Mouse (Mus musculus): ENCODE measurements around the gene Sel1l3. TPM values are rescaled to one million over a fixed set of nuclear protein-coding genes. Genes with fewer than 3 reads are reported as not detected.

Gene Sel1l3
- polyA plus RNA-seq, 1 experiment from 2014 or later = 6.9 TPM

GRCm38 (mm10) chr5:53159631-53160030, 54.1 kb downstream of the Sel1l3 start:
- Histone ChIP-seq H3K4me1 (ENCODE audit: control insufficient read depth, insufficient read depth, low read length) (no peaks in the 10 kb centered on the region), H3K36me3 (ENCODE audit: control insufficient read depth, insufficient read depth, low read length) (no peaks in the 10 kb centered on the region), H3K27ac (replicated peaks; ENCODE audit: low read depth, low read length) (no peak overlapping the region), H3K4me3 (ENCODE audit: low read depth, low read length) (no peak overlapping the region), H3K9me3 (ENCODE audit: control insufficient read depth, low read length) (no peaks in the 10 kb centered on the region), H3K9ac (ENCODE audit: low read depth, low read length) (no peak overlapping the region), H3K4me2 (ENCODE audit: low read depth, low read length) (no peak overlapping the region), H3K27me3 (replicated peaks; ENCODE audit: control insufficient read depth, insufficient read depth, low read length) (no peaks in the 10 kb centered on the region)
- ATAC-seq (ENCODE audit: low read depth) (no peak), DNase-seq (ENCODE audit: low spot score) (no peak)
- WGBS = 79% methylated on average over 4 of the region's 4 CpGs

GRCm38 (mm10) chr5:53159166-53159565, 54.6 kb downstream of the Sel1l3 start:
- no peaks in the 10 kb centered on the region for H3K9me3 ChIP-seq (ENCODE audit: control insufficient read depth, low read length)
- H3K4me3 ChIP-seq (ENCODE audit: low read depth, low read length) = no peak overlapping the region
- no peak overlapping the region for H3K27ac ChIP-seq (replicated peaks; ENCODE audit: low read depth, low read length)
- WGBS = 86% methylated on average over 3 of the region's 3 CpGs
- H3K36me3 ChIP-seq (ENCODE audit: control insufficient read depth, insufficient read depth, low read length) = no peaks in the 10 kb centered on the region
- ATAC-seq (ENCODE audit: low read depth) (no peak), DNase-seq (ENCODE audit: low spot score) (no peak)
- H3K27me3 ChIP-seq (replicated peaks; ENCODE audit: control insufficient read depth, insufficient read depth, low read length) = no peaks in the 10 kb centered on the region
- H3K9ac ChIP-seq (ENCODE audit: low read depth, low read length) = no peak overlapping the region
- no peak overlapping the region for H3K4me2 ChIP-seq (ENCODE audit: low read depth, low read length)
- H3K4me1 ChIP-seq (ENCODE audit: control insufficient read depth, insufficient read depth, low read length) = no peaks in the 10 kb centered on the region

- Histone ChIP-seq H3K27me3 (replicated peaks; ENCODE audit: control insufficient read depth, insufficient read depth, low read length) (no peaks in the 10 kb centered on the region), H3K4me3 (ENCODE audit: low read depth, low read length) (no peak overlapping the region), H3K9ac (ENCODE audit: low read depth, low read length) (no peak overlapping the region), H3K4me1 (ENCODE audit: control insufficient read depth, insufficient read depth, low read length) (no peaks in the 10 kb centered on the region), H3K27ac (replicated peaks; ENCODE audit: low read depth, low read length) (no peak overlapping the region), H3K4me2 (ENCODE audit: low read depth, low read length) (no peak overlapping the region), H3K36me3 (ENCODE audit: control insufficient read depth, insufficient read depth, low read length) (no peaks in the 10 kb centered on the region), H3K9me3 (ENCODE audit: control insufficient read depth, low read length) (no peaks in the 10 kb centered on the region)
- peak; percentile 62; the same call in 1 of the 2 replicates for ATAC-seq (ENCODE audit: low read depth)
- WGBS = 62% methylated on average over 13 of the region's 13 CpGs
- DNase-seq (ENCODE audit: low spot score) = peak; percentile 58
Observed at GRCm38 (mm10) chr5:53155985-53156679, 57.6 kb downstream of the Sel1l3 start.

GRCm38 (mm10) chr5:53154501-53154900, 59.2 kb downstream of the Sel1l3 start:
- no peak overlapping the region for H3K27ac ChIP-seq (replicated peaks; ENCODE audit: low read depth, low read length)
- H3K4me2 ChIP-seq (ENCODE audit: low read depth, low read length) = no peak overlapping the region
- no peak overlapping the region for H3K4me3 ChIP-seq (ENCODE audit: low read depth, low read length)
- no peaks in the 10 kb centered on the region for H3K36me3 ChIP-seq (ENCODE audit: control insufficient read depth, insufficient read depth, low read length)
- no peak overlapping the region for H3K9ac ChIP-seq (ENCODE audit: low read depth, low read length)
- WGBS = 63% methylated on average over 2 of the region's 2 CpGs
- ATAC-seq (ENCODE audit: low read depth) = no peak
- H3K9me3 ChIP-seq (ENCODE audit: control insufficient read depth, low read length) = no peaks in the 10 kb centered on the region
- H3K27me3 ChIP-seq (replicated peaks; ENCODE audit: control insufficient read depth, insufficient read depth, low read length) = no peaks in the 10 kb centered on the region
- no peaks in the 10 kb centered on the region for H3K4me1 ChIP-seq (ENCODE audit: control insufficient read depth, insufficient read depth, low read length)
- DNase-seq (ENCODE audit: low spot score) = no peak

- Histone ChIP-seq H3K4me1 (ENCODE audit: control insufficient read depth, insufficient read depth, low read length) (no peaks in the 10 kb centered on the region), H3K27me3 (replicated peaks; ENCODE audit: control insufficient read depth, insufficient read depth, low read length) (no peaks in the 10 kb centered on the region), H3K36me3 (ENCODE audit: control insufficient read depth, insufficient read depth, low read length) (no peaks in the 10 kb centered on the region), H3K9me3 (ENCODE audit: control insufficient read depth, low read length) (no peaks in the 10 kb centered on the region), H3K27ac (replicated peaks; ENCODE audit: low read depth, low read length) (no peak overlapping the region), H3K4me2 (ENCODE audit: low read depth, low read length) (no peak overlapping the region), H3K4me3 (ENCODE audit: low read depth, low read length) (no peak overlapping the region), H3K9ac (ENCODE audit: low read depth, low read length) (no peak overlapping the region)
- DNase-seq (ENCODE audit: low spot score) = no peak
- 72% methylated on average over 2 of the region's 2 CpGs for WGBS
- no peak for ATAC-seq (ENCODE audit: low read depth)
Observed at GRCm38 (mm10) chr5:53154078-53154477, 59.6 kb downstream of the Sel1l3 start.

- Histone ChIP-seq H3K27ac (replicated peaks; ENCODE audit: low read depth, low read length) (no peak overlapping the region), H3K36me3 (ENCODE audit: control insufficient read depth, insufficient read depth, low read length) (no peaks in the 10 kb centered on the region), H3K9ac (ENCODE audit: low read depth, low read length) (no peak overlapping the region), H3K4me3 (ENCODE audit: low read depth, low read length) (no peak overlapping the region), H3K4me2 (ENCODE audit: low read depth, low read length) (no peak overlapping the region), H3K4me1 (ENCODE audit: control insufficient read depth, insufficient read depth, low read length) (no peaks in the 10 kb centered on the region), H3K27me3 (replicated peaks; ENCODE audit: control insufficient read depth, insufficient read depth, low read length) (no peaks in the 10 kb centered on the region), H3K9me3 (ENCODE audit: control insufficient read depth, low read length) (no peaks in the 10 kb centered on the region)
- ATAC-seq (ENCODE audit: low read depth) (no peak), DNase-seq (ENCODE audit: low spot score) (no peak)
- WGBS = 70% methylated on average over 5 of the region's 5 CpGs
Observed at GRCm38 (mm10) chr5:53153144-53153543, 60.6 kb downstream of the Sel1l3 start.

- 79% methylated on average over 18 of the region's 18 CpGs for WGBS
- DNase-seq (ENCODE audit: low spot score) = no peak
- no peak overlapping the region for H3K4me2 ChIP-seq (ENCODE audit: low read depth, low read length)
- H3K9ac ChIP-seq (ENCODE audit: low read depth, low read length) = no peak overlapping the region
- H3K27me3 ChIP-seq (replicated peaks; ENCODE audit: control insufficient read depth, insufficient read depth, low read length) = no peaks in the 10 kb centered on the region
- ATAC-seq (ENCODE audit: low read depth) = no peak
- no peaks in the 10 kb centered on the region for H3K4me1 ChIP-seq (ENCODE audit: control insufficient read depth, insufficient read depth, low read length)
- H3K27ac ChIP-seq (replicated peaks; ENCODE audit: low read depth, low read length) = no peak overlapping the region
- H3K36me3 ChIP-seq (ENCODE audit: control insufficient read depth, insufficient read depth, low read length) = no peaks in the 10 kb centered on the region
- H3K9me3 ChIP-seq (ENCODE audit: control insufficient read depth, low read length) = no peaks in the 10 kb centered on the region
- no peak overlapping the region for H3K4me3 ChIP-seq (ENCODE audit: low read depth, low read length)
Observed at GRCm38 (mm10) chr5:53151379-53151960, 62.3 kb downstream of the Sel1l3 start.

- Histone ChIP-seq H3K4me1 (ENCODE audit: control insufficient read depth, insufficient read depth, low read length) (no peaks in the 10 kb centered on the region), H3K27ac (replicated peaks; ENCODE audit: low read depth, low read length) (no peak overlapping the region), H3K4me2 (ENCODE audit: low read depth, low read length) (no peak overlapping the region), H3K9me3 (ENCODE audit: control insufficient read depth, low read length) (no peaks in the 10 kb centered on the region), H3K4me3 (ENCODE audit: low read depth, low read length) (no peak overlapping the region), H3K9ac (ENCODE audit: low read depth, low read length) (no peak overlapping the region), H3K36me3 (ENCODE audit: control insufficient read depth, insufficient read depth, low read length) (no peaks in the 10 kb centered on the region), H3K27me3 (replicated peaks; ENCODE audit: control insufficient read depth, insufficient read depth, low read length) (no peaks in the 10 kb centered on the region)
- DNase-seq (ENCODE audit: low spot score) (no peak), ATAC-seq (ENCODE audit: low read depth) (no peak)
- 90% methylated on average over 7 of the region's 7 CpGs for WGBS
Observed at GRCm38 (mm10) chr5:53148960-53149685, 64.6 kb downstream of the Sel1l3 start.

Measured in embryonic facial prominence, embryonic 14.5 days (tissue).